Mouse (Mus musculus) neural tube, embryonic 10.5 days (tissue): ENCODE data around the gene Fam118b.

Experiments used
- DNase-seq: peaks from one replicate; pipeline ENCODE4 v3.0.0-alpha.2; 2017; ENCODE audit warnings: low spot score; ENCODE audit errors: extremely low spot score

The Fam118b gene

DNA sequence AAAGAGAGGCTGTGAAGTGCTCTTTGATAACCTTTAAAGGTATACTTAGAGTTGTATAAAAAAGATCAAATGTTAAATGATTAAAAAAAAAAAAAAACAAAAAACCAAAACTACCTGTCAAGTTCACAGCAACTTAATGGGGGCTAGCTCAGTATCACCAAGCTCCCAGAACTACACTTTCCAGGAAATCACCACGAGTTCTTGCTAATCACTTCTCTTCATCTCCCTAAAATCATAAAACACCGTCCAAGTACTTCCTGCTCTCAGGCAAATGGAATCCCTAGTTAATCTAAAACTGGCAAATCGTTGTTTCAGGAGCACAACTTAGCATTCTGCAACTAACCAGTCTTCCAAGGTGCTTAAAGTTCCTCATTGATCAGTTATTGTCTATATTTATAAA, 3.1 kb downstream of the Fam118b start:
- no peak for DNase-seq

DNA sequence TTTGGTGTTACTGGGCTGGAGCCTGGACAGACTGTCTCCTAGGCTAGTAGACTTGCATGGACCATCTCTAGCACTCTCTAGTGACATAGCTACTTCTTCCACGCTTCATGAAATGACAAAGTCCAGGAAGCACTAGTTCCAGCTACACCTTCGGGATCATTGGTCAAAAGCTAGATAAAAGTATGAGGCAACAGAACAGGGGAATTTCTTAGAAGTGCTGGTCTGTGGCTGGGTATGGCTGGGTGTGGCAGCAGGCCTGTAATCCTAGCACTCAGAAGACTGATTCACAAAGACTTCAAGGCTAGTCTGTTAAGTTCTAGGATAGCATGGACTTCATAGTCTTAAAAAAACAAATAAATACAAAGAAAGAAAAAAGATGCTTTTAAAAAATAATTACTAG, 4.2 kb downstream of the Fam118b start:
- no peak for DNase-seq

DNA sequence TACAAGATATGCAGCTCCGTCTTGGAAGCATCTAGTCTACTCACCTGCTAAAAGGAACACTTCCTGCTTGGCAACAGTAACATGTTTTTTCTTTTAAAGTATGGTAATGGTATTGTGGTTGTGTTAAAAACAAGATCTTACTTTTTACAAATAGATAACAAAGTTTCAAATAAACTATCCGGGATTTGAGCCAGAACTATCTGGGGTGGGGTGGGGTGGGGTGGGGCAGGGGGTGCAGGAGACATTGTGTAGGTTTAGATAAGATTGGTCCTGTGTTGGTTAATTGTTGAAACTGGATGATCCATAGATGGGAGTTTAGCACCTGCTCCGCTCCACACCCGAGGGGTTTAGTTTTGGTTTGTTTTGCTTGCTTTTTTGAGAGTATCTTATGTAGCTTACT, 5.2 kb downstream of the Fam118b start:
- no peak for DNase-seq

- no peak for DNase-seq
Measured at GRCm38 (mm10) chr9:35257365-35257764, 10.2 kb downstream of the Fam118b start.

GRCm38 (mm10) chr9:35249476-35249875, 18.1 kb downstream of the Fam118b start:
- DNase-seq: no peak

- DNase-seq: no peak
Measured at GRCm38 (mm10) chr9:35247405-35247804, 20.2 kb downstream of the Fam118b start.

GRCm38 (mm10) chr9:35239734-35240133, 27.9 kb downstream of the Fam118b start:
- DNase-seq: no peak

DNA sequence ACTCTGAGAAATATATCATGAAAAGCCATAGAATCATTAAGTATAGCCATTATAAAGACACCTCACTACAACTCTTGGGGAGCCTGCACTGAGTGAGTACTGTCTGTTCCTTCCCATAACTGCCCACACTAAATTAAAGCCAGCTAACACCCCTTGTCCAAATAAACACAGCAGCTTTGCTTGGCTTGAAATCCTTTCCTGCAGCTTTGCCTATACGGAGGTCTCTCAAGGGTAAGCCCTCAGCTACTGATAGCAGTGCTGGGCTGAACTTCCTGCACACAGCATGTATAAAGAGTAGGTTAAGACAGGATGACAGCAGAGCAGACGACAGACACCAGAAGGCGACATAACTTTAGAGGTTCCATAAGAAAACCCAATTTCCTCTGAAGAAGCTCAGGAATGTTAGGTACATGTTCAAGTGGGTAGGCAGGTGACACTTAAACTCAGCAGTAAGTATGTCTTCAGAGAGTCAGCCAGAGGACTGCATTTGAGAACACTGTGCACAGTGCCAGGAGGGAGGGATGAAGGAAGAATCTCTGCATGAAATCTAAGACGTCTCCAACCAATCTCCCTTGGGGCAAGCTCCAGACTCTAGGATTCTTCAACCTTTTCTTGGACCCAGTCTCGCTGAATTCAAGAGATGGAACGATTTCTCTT, 28.6 kb downstream of the Fam118b start:
- DNase-seq: no peak

- no peak for DNase-seq
Measured at GRCm38 (mm10) chr9:35238371-35238770, 29.2 kb downstream of the Fam118b start.

DNA sequence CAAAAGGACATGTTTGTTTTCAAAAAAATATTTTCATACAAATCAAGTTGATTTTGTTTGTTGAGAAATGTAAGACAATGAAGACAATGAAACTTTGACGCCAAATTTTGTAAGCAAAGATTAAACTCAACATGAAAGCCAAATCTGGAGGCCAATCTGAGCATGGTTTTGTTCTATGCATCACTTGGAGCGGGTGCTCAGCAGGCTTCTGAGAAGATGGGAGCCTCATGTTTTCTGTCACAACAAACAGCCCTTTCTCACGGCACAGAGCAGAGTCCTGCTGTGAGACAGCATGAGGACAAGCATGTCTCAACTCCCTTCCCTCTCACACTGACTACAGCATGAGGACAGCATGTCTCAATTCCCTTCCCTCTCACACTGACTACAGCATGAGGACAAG, 31.6 kb downstream of the Fam118b start:
- DNase-seq: no peak

DNA sequence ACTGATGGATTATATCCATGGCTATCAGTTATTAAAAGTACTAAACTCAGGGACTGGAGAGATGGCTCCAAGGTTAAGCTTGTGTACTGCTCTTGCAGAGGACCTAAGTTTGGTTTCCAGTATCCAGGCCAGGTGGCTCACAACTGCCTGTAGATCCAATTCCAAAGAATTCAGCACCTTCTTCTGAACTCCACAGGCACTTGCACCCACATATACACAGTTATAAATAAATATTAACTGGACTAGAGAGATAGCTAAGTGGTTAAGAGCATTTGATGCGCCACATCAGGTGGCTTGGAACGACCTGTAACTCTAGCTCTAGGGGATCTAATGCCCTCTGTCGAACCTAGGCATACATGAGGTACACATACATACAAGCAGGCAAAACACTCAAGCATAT, 38.9 kb downstream of the Fam118b start:
- DNase-seq: no peak

DNA sequence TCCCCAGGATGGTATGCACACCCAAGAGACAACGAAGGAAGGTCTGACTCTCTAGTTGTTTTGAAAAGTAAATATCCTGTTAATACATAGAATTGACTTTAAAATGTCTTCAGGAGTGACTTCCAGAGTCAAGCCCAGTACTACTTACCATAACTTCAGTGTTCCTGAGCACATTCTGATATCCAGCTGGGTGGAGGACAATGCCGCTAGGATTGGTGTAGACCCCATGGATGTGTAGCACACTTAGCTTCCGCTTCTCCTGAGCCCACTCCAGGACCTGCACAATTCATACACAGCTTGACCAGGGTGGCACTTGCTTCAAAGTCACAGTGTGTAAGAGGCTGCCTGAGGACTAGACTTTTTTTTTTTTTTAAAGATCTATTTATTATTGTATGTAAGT, 44.1 kb downstream of the Fam118b start:
- DNase-seq: no peak

DNA sequence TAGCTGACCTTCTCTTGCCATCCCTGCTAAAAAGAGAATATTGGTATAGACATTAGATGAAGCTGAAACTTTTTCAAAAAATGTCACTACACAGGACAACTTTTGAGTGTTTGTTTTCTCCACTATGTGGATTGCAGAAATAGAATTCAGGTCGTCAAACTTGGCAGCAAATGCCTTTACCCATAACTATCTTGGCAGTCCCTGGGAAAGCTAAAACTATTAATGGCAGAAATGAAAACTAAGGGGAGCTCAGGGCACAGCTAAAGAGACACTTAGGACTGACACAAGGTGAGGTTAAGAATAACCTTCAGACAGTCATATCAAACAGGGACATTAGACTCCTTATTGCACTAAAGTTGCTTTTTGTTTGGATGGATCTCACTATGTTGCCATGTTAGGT, 49.6 kb downstream of the Fam118b start:
- no peak for DNase-seq

- DNase-seq: no peak
Measured at GRCm38 (mm10) chr9:35211573-35212511, 55.8 kb downstream of the Fam118b start.

DNA sequence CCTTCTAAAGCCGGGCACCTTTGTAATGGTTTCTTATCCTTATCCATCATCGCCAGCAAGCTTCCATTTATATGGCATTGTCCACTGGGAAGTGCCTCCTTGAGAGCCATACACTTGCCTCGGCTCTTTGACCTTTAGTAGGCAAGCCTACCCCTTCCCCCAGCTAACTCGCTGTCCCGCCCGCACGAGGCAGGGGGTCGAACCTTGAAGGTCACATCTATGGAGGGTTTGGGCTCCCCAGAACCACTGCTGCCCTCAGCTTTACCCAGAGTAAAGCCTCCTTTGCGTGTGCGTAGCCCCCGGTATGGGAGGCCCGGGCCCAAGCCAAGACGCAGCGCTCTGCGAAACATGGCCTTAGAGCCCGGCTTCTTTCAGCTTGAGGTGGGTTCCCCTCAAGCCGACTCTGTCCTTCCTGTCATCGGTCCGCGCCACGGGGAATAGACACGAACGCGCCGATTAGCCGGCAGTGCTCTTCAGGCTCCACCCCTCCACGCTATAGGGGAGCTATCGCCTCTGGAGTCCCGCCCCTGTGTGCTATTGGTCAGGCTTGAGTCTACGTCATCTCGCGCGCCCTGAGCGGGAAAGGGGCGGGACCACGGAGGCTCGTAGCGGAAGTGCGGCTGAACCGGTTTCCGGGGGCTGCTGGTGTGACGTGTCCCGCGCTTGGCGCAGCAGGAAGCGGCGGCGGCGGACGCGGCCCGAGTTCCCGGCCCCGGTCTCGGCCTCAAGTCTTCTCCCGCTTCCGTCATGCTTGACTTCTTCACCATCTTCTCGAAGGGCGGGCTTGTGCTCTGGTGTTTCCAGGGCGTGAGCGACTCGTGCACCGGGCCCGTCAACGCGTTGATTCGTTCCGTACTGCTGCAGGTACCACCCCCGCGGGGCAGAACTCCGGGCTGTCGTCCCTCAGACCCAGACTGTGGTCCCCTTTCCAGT, 56.8 kb downstream of the Fam118b start, which contains the start of gene Foxred1:
Foxred1 (minus strand) TSS at position 514 of the 933 bp plus-strand sequence.
- peak; percentile 97 for DNase-seq

GRCm38 (mm10) chr9:35204421-35204820, 63.2 kb downstream of the Fam118b start:
- no peak for DNase-seq

DNA sequence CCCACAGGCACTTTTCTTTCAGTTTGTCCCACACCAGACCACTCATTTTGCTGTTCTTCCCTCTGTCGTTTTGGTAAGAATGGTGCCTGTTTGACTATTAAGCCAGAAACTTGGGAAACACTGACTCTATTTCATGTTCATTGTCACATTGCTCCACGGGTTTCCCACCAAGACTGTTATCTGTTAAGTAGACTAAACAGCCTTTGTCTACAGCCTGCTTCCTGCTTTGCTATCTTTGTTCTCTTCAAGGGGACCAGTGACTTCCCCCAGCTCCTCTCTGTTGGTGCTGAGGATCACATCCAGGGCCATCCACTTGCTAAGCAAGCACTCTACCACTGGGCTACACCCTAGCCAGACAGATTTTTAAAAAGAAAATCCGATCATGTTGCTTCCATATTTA, 64.1 kb downstream of the Fam118b start:
- no peak for DNase-seq

GRCm38 (mm10) chr9:35200529-35201060, 67.0 kb downstream of the Fam118b start:
- DNase-seq: no peak

DNA sequence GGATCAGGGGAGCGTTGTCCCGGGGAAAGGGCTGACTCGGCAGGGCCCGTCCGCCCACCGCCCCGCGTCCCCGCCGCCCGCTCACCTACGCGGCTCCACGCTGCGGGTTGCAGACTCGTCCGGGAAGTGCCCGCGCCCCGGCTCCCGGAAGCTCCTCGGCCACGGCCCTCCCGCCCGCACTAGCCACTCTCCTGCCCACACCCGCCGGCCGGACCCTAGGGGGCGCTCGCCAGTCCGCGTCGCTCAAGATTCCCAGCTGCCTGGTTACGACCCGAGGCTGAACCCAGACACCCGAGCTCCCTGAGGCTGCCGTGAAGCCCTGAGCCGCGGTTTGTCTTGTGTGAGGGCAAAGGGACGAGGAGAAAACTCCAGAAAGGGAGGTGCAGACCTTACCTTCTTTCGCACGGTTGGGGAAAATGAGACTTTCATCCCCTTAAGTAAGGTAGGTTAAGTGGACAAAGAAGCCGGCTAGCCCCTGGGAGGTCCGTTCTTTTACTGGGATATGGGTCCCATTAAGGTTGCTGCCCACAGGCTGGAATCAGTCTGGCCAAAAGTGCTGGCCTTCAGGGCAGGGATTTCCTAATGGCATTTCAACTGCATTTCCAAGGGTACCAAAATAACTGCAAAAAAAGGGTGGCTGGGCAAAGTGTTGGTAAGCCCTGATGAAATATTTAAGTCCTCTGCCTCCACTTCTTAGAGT, 67.7 kb downstream of the Fam118b start, which contains the start of the genes Srpr and Tirap:
Srpr (plus strand) TSS at position 404 of the 700 bp plus-strand sequence.
Tirap (minus strand) TSS at position 520 of the 700 bp plus-strand sequence.
- peak; percentile 96 for DNase-seq
